Mouse (Mus musculus): ENCODE measurements around the gene Susd4. TPM values are rescaled to one million over a fixed set of nuclear protein-coding genes. Genes with fewer than 3 reads are reported as not detected.

Gene Susd4
- polyA plus RNA-seq, 1 experiment from 2014 or later = 20.9 TPM

- peak; percentile 75 for ATAC-seq (ENCODE audit: insufficient read depth)
- Histone ChIP-seq H3K27me3 (ENCODE audit: insufficient read depth, low read length) (no peaks in the 10 kb centered on the region), H3K4me3 (ENCODE audit: low read depth, low read length) (no peak overlapping the region), H3K9ac (0 out of 2 replicates have a peak overlapping the region, but pooled peaks have one; percentile 14), H3K4me2 (peak overlapping the region; percentile 4; the same call in 1 of the 2 replicates), H3K9me3 (ENCODE audit: low read depth, low read length) (0 out of 2 replicates have a peak, but pooled peaks cover 6% of the 10 kb centered on the region), H3K4me1 (ENCODE audit: insufficient read depth) (no peaks in the 10 kb centered on the region), H3K27ac (ENCODE audit: low read depth) (peak overlapping the region; percentile 64), H3K36me3 (ENCODE audit: insufficient read depth) (no peaks in the 10 kb centered on the region)
- DNase-seq = peak; percentile 77
- no peak for TF ChIP-seq CTCF (IDR thresholded peaks at IDR 0.05; ENCODE audit: low read depth)
- WGBS = 28% methylated on average over 6 of the region's 6 CpGs
These were observed 105.4 kb downstream of the Susd4 start for GRCm38 (mm10) chr1:182869114-182869456.

- WGBS = 91% methylated on average over 5 of the region's 5 CpGs
- no peak for TF ChIP-seq CTCF (IDR thresholded peaks at IDR 0.05; ENCODE audit: low read depth)
- Histone ChIP-seq H3K4me2 (no peak overlapping the region), H3K4me3 (ENCODE audit: low read depth, low read length) (no peak overlapping the region), H3K4me1 (ENCODE audit: insufficient read depth) (no peaks in the 10 kb centered on the region), H3K9me3 (ENCODE audit: low read depth, low read length) (no peaks in the 10 kb centered on the region), H3K36me3 (ENCODE audit: insufficient read depth) (no peaks in the 10 kb centered on the region), H3K27me3 (ENCODE audit: insufficient read depth, low read length) (no peaks in the 10 kb centered on the region), H3K9ac (no peak overlapping the region), H3K27ac (ENCODE audit: low read depth) (no peak overlapping the region)
- DNase-seq = no peak
- no peak for ATAC-seq (ENCODE audit: insufficient read depth)
These were observed 114.5 kb downstream of the Susd4 start for GRCm38 (mm10) chr1:182878156-182878555.

GRCm38 (mm10) chr1:182878719-182879118, 115.1 kb downstream of the Susd4 start:
- Histone ChIP-seq H3K4me2 (no peak overlapping the region), H3K9me3 (ENCODE audit: low read depth, low read length) (no peaks in the 10 kb centered on the region), H3K9ac (no peak overlapping the region), H3K36me3 (ENCODE audit: insufficient read depth) (no peaks in the 10 kb centered on the region), H3K27ac (ENCODE audit: low read depth) (no peak overlapping the region), H3K4me3 (ENCODE audit: low read depth, low read length) (no peak overlapping the region), H3K4me1 (ENCODE audit: insufficient read depth) (no peaks in the 10 kb centered on the region), H3K27me3 (ENCODE audit: insufficient read depth, low read length) (no peaks in the 10 kb centered on the region)
- no peak for TF ChIP-seq CTCF (IDR thresholded peaks at IDR 0.05; ENCODE audit: low read depth)
- DNase-seq = no peak
- ATAC-seq (ENCODE audit: insufficient read depth) = no peak
- WGBS = 77% methylated on average over 4 of the region's 4 CpGs

- no peak for TF ChIP-seq CTCF (IDR thresholded peaks at IDR 0.05; ENCODE audit: low read depth)
- ATAC-seq (ENCODE audit: insufficient read depth) (no peak), DNase-seq (peak; percentile 40)
- H3K36me3 ChIP-seq (ENCODE audit: insufficient read depth) = no peaks in the 10 kb centered on the region
- H3K4me2 ChIP-seq = no peak overlapping the region
- no peaks in the 10 kb centered on the region for H3K9me3 ChIP-seq (ENCODE audit: low read depth, low read length)
- no peak overlapping the region for H3K4me3 ChIP-seq (ENCODE audit: low read depth, low read length)
- H3K4me1 ChIP-seq (ENCODE audit: insufficient read depth) = no peaks in the 10 kb centered on the region
- H3K27ac ChIP-seq (ENCODE audit: low read depth) = peak overlapping the region; percentile 13; the same call in 1 of the 2 replicates
- no peak overlapping the region for H3K9ac ChIP-seq
- H3K27me3 ChIP-seq (ENCODE audit: insufficient read depth, low read length) = no peaks in the 10 kb centered on the region
- 61% methylated on average over 8 of the region's 8 CpGs for WGBS
These were observed 117.6 kb downstream of the Susd4 start for GRCm38 (mm10) chr1:182881246-182881645.

GRCm38 (mm10) chr1:182882611-182883010, 119.0 kb downstream of the Susd4 start:
- no peaks in the 10 kb centered on the region for H3K4me1 ChIP-seq (ENCODE audit: insufficient read depth)
- no peak for TF ChIP-seq CTCF (IDR thresholded peaks at IDR 0.05; ENCODE audit: low read depth)
- no peak overlapping the region for H3K4me2 ChIP-seq
- no peaks in the 10 kb centered on the region for H3K27me3 ChIP-seq (ENCODE audit: insufficient read depth, low read length)
- ATAC-seq (ENCODE audit: insufficient read depth) = no peak
- WGBS = 69% methylated on average over 2 of the region's 2 CpGs
- DNase-seq = no peak
- 0 out of 2 replicates have a peak, but pooled peaks cover 4% of the 10 kb centered on the region for H3K36me3 ChIP-seq (ENCODE audit: insufficient read depth)
- H3K9ac ChIP-seq = no peak overlapping the region
- H3K27ac ChIP-seq (ENCODE audit: low read depth) = no peak overlapping the region
- H3K4me3 ChIP-seq (ENCODE audit: low read depth, low read length) = no peak overlapping the region
- H3K9me3 ChIP-seq (ENCODE audit: low read depth, low read length) = no peaks in the 10 kb centered on the region

GRCm38 (mm10) chr1:182895698-182896097, 132.0 kb downstream of the Susd4 start:
- DNase-seq (peak; percentile 78), ATAC-seq (ENCODE audit: insufficient read depth) (no peak)
- no peak overlapping the region for H3K4me3 ChIP-seq (ENCODE audit: low read depth, low read length)
- no peaks in the 10 kb centered on the region for H3K27me3 ChIP-seq (ENCODE audit: insufficient read depth, low read length)
- no peak overlapping the region for H3K9ac ChIP-seq
- H3K4me2 ChIP-seq = no peak overlapping the region
- no peak overlapping the region for H3K27ac ChIP-seq (ENCODE audit: low read depth)
- no peaks in the 10 kb centered on the region for H3K4me1 ChIP-seq (ENCODE audit: insufficient read depth)
- TF ChIP-seq CTCF (IDR thresholded peaks at IDR 0.05; ENCODE audit: low read depth) = peak; percentile 84
- WGBS = 39% methylated on average over 9 of the region's 9 CpGs
- no peaks in the 10 kb centered on the region for H3K36me3 ChIP-seq (ENCODE audit: insufficient read depth)
- no peaks in the 10 kb centered on the region for H3K9me3 ChIP-seq (ENCODE audit: low read depth, low read length)

GRCm38 (mm10) chr1:182897071-182897470, 133.4 kb downstream of the Susd4 start:
- H3K4me2 ChIP-seq = no peak overlapping the region
- no peak overlapping the region for H3K27ac ChIP-seq (ENCODE audit: low read depth)
- no peaks in the 10 kb centered on the region for H3K9me3 ChIP-seq (ENCODE audit: low read depth, low read length)
- H3K9ac ChIP-seq = no peak overlapping the region
- H3K27me3 ChIP-seq (ENCODE audit: insufficient read depth, low read length) = no peaks in the 10 kb centered on the region
- DNase-seq = no peak
- 59% methylated on average over 6 of the region's 6 CpGs for WGBS
- H3K4me3 ChIP-seq (ENCODE audit: low read depth, low read length) = no peak overlapping the region
- ATAC-seq (ENCODE audit: insufficient read depth) = no peak
- no peak for TF ChIP-seq CTCF (IDR thresholded peaks at IDR 0.05; ENCODE audit: low read depth)
- H3K4me1 ChIP-seq (ENCODE audit: insufficient read depth) = no peaks in the 10 kb centered on the region
- H3K36me3 ChIP-seq (ENCODE audit: insufficient read depth) = no peaks in the 10 kb centered on the region
